Mouse (Mus musculus): ENCODE measurements around the gene Chfr.

GRCm38 (mm10) chr5:110181716-110182115, 46.1 kb downstream of the Chfr start:
- TF ChIP-seq POLR2A (IDR thresholded peaks at IDR 0.05; ENCODE audit: low read depth, low read length) (no peak), CTCF (IDR thresholded peaks at IDR 0.05; ENCODE audit: borderline replicate concordance, insufficient read depth, low read length) (no peak)
